Mouse (Mus musculus) intestine, embryonic 14.5 days (tissue): ENCODE results near the gene Ocel1. TPM values are rescaled to one million over a fixed set of nuclear protein-coding genes. Genes with fewer than 3 reads are reported as not detected.
A peak's percentile ranks its signal among the peaks of the same experiment; 100 is the strongest.

Source experiments
- ATAC-seq: fragments of 200-750 bp; cut with Nextera tagmentation; replicated peaks from 2 replicates; pipeline ENCODE4 v1.8.0; 2017; ENCODE audit warnings: low read depth, moderate number of reproducible peaks, moderate TSS enrichment, moderate library complexity; ENCODE audit not compliant: low FRiP score, low TSS enrichment
- DNase-seq: peaks from one replicate; pipeline ENCODE4 v3.0.0-alpha.2; 2018; ENCODE audit warnings: low spot score
- H3K27ac ChIP-seq: fragments of 300-500 bp; sonication (generic); 2 replicates; pipeline ENCODE4 v1.5.1; 2014; ENCODE audit warnings: low read depth, mild to moderate bottlenecking, control low read depth
- H3K27me3 ChIP-seq: fragments of 300-500 bp; sonication (generic); replicated peaks from 2 replicates; pipeline ENCODE4 v1.6.1; 2014; ENCODE audit warnings: low read length, control low read depth; ENCODE audit not compliant: control insufficient read depth, insufficient read depth
- H3K36me3 ChIP-seq: fragments of 300-500 bp; sonication (generic); 2 replicates; pipeline ENCODE4 v1.6.1; 2014; ENCODE audit warnings: low read length, control low read depth; ENCODE audit not compliant: control insufficient read depth, insufficient read depth
- H3K4me1 ChIP-seq: fragments of 300-500 bp; sonication (generic); replicated peaks from 2 replicates; pipeline ENCODE4 v1.6.1; 2014; ENCODE audit warnings: low read length, control low read depth, mixed read lengths; ENCODE audit not compliant: control insufficient read depth, insufficient read depth
- H3K4me2 ChIP-seq: fragments of 300-500 bp; sonication (generic); 2 replicates; pipeline ENCODE4 v1.6.1; 2014; ENCODE audit warnings: low read length
- H3K4me3 ChIP-seq: fragments of 300-500 bp; sonication (generic); 2 replicates; pipeline ENCODE4 v1.5.1; 2014; ENCODE audit warnings: low read depth, low read length, control low read depth, mixed read lengths
- H3K9ac ChIP-seq: fragments of 300-500 bp; sonication (generic); 2 replicates; pipeline ENCODE4 v1.6.1; 2014; ENCODE audit warnings: mild to moderate bottlenecking, low read length
- H3K9me3 ChIP-seq: fragments of 300-500 bp; sonication (generic); 2 replicates; pipeline ENCODE4 v1.6.1; 2016; ENCODE audit warnings: low read length, control low read depth; ENCODE audit not compliant: control insufficient read depth
- WGBS: fragments of 180-500 bp; shearing (Covaris S2); extraction: QIAGEN DNeasy Blood & Tissue Kit; methylation state at CpG from one replicate; pipeline ENCODE4 v1.1.7; 2014; 5-methylcytosine and 5-hydroxymethylcytosine counted together
- polyA plus RNA-seq: library from polyadenylated mRNA; unstranded; fragments of >200 nt; fragmentation: Nextera tagmentation; extraction: Ambion mirVana; gene quantifications from 2 replicates; pipeline ENCODE4 v1.2.1, GENCODE M21; 2014

The Ocel1 gene
- polyA plus RNA-seq, 1 experiment from 2014 or later: 5.3 TPM

GRCm38 (mm10) chr8:71366771-71367528 lies 4.1 kb upstream of the Ocel1 start, which contains the start of gene Use1:
Use1 (plus strand) TSS chr8:71366848.
- Histone ChIP-seq H3K27me3 (no peaks in the 10 kb centered on the region), H3K36me3 (peaks cover 11% of the 10 kb centered on the region; the same call in 1 of the 2 replicates), H3K4me1 (peaks cover 11% of the 10 kb centered on the region), H3K9me3 (no peaks in the 10 kb centered on the region), H3K4me2 (peak within 1 kb of the TSS; percentile 71), H3K27ac (peak within 1 kb of the TSS; percentile 88), H3K9ac (peak within 1 kb of the TSS; percentile 64), H3K4me3 (peak within 1 kb of the TSS; percentile 66)
- under 1% methylated on average over 56 of the region's 56 CpGs for WGBS
- peak; percentile 96 for DNase-seq
- peak; percentile 74 for ATAC-seq

- peak overlapping the region; percentile 66 for H3K4me3 ChIP-seq
- ATAC-seq (no peak; the same call in 1 of the 2 replicates), DNase-seq (no peak)
- no peaks in the 10 kb centered on the region for H3K27me3 ChIP-seq
- no peaks in the 10 kb centered on the region for H3K9me3 ChIP-seq
- peaks cover 11% of the 10 kb centered on the region for H3K4me1 ChIP-seq
- H3K9ac ChIP-seq: peak overlapping the region; percentile 64
- peak overlapping the region; percentile 88 for H3K27ac ChIP-seq
- H3K36me3 ChIP-seq: peaks cover 12% of the 10 kb centered on the region; the same call in 1 of the 2 replicates
- 41% methylated on average over 17 of the region's 17 CpGs for WGBS
- peak overlapping the region; percentile 71 for H3K4me2 ChIP-seq
These were observed 3.4 kb upstream of the Ocel1 start for GRCm38 (mm10) chr8:71367529-71368176.

GRCm38 (mm10) chr8:71368366-71368765 lies 2.7 kb upstream of the Ocel1 start:
- Histone ChIP-seq H3K4me3 (0 out of 2 replicates have a peak overlapping the region, but pooled peaks have one; percentile 66), H3K27ac (0 out of 2 replicates have a peak overlapping the region, but pooled peaks have one; percentile 88), H3K4me2 (peak overlapping the region; percentile 71), H3K27me3 (no peaks in the 10 kb centered on the region), H3K36me3 (peaks cover 19% of the 10 kb centered on the region; the same call in 1 of the 2 replicates), H3K9ac (no peak overlapping the region; the same call in 1 of the 2 replicates), H3K9me3 (no peaks in the 10 kb centered on the region), H3K4me1 (peaks cover 11% of the 10 kb centered on the region)
- no peak for DNase-seq
- ATAC-seq: no peak

- H3K4me1 ChIP-seq: peaks cover 11% of the 10 kb centered on the region
- H3K36me3 ChIP-seq: peaks cover 27% of the 10 kb centered on the region
- no peak overlapping the region for H3K27ac ChIP-seq
- no peak overlapping the region for H3K4me3 ChIP-seq
- H3K9me3 ChIP-seq: no peaks in the 10 kb centered on the region
- H3K4me2 ChIP-seq: no peak overlapping the region
- 92% methylated on average over 10 of the region's 10 CpGs for WGBS
- no peaks in the 10 kb centered on the region for H3K27me3 ChIP-seq
- ATAC-seq (no peak), DNase-seq (no peak)
- H3K9ac ChIP-seq: no peak overlapping the region
These were observed 1.9 kb upstream of the Ocel1 start for GRCm38 (mm10) chr8:71369040-71369718.

- ATAC-seq (no peak), DNase-seq (no peak)
- WGBS: 16% methylated on average over 5 of the region's 5 CpGs
- Histone ChIP-seq H3K9ac (peak overlapping the region; percentile 50; the same call in 1 of the 2 replicates), H3K4me3 (peak overlapping the region; percentile 68), H3K4me2 (peak overlapping the region; percentile 53), H3K27ac (peak overlapping the region; percentile 48; the same call in 1 of the 2 replicates), H3K27me3 (no peaks in the 10 kb centered on the region), H3K4me1 (peaks cover 16% of the 10 kb centered on the region), H3K9me3 (no peaks in the 10 kb centered on the region), H3K36me3 (peaks cover 41% of the 10 kb centered on the region)
These were observed 325 bp upstream of the Ocel1 start for GRCm38 (mm10) chr8:71370711-71371235.

- ATAC-seq (no peak), DNase-seq (no peak)
- WGBS: 86% methylated on average over 12 of the region's 12 CpGs
- no peaks in the 10 kb centered on the region for H3K9me3 ChIP-seq
- H3K4me2 ChIP-seq: no peak overlapping the region
- H3K4me3 ChIP-seq: no peak overlapping the region
- no peak overlapping the region for H3K9ac ChIP-seq
- H3K4me1 ChIP-seq: peaks cover 29% of the 10 kb centered on the region
- no peaks in the 10 kb centered on the region for H3K27me3 ChIP-seq
- peaks cover 48% of the 10 kb centered on the region for H3K36me3 ChIP-seq
- H3K27ac ChIP-seq: no peak overlapping the region
These were observed 1.3 kb downstream of the Ocel1 start for GRCm38 (mm10) chr8:71372427-71372826.

GRCm38 (mm10) chr8:71373000-71373399 lies 1.9 kb downstream of the Ocel1 start:
- no peaks in the 10 kb centered on the region for H3K9me3 ChIP-seq
- ATAC-seq: no peak
- DNase-seq: no peak
- H3K27me3 ChIP-seq: no peaks in the 10 kb centered on the region
- H3K9ac ChIP-seq: no peak overlapping the region
- H3K4me3 ChIP-seq: no peak overlapping the region
- no peak overlapping the region for H3K27ac ChIP-seq
- 94% methylated on average over 3 of the region's 3 CpGs for WGBS
- H3K4me2 ChIP-seq: no peak overlapping the region
- H3K4me1 ChIP-seq: peaks cover 24% of the 10 kb centered on the region
- H3K36me3 ChIP-seq: peaks cover 53% of the 10 kb centered on the region

GRCm38 (mm10) chr8:71374616-71375206 lies 3.6 kb downstream of the Ocel1 start:
- Histone ChIP-seq H3K27ac (no peak overlapping the region), H3K9me3 (no peaks in the 10 kb centered on the region), H3K4me2 (no peak overlapping the region), H3K9ac (no peak overlapping the region), H3K4me1 (peaks cover 31% of the 10 kb centered on the region), H3K4me3 (no peak overlapping the region), H3K36me3 (peaks cover 47% of the 10 kb centered on the region), H3K27me3 (no peaks in the 10 kb centered on the region)
- WGBS: 81% methylated on average over 17 of the region's 17 CpGs
- ATAC-seq (no peak), DNase-seq (no peak)
